Mouse (Mus musculus): ENCODE measurements around the gene Fkbp5. TPM values are rescaled to one million over a fixed set of nuclear protein-coding genes. Genes with fewer than 3 reads are reported as not detected.
"Not testable (repeated sequence)": the region's sequence is repeated elsewhere in the genome, so short reads cannot be mapped to it uniquely, and the experiment has no call there.

The Fkbp5 gene
- polyA plus RNA-seq, 1 experiment from 2014 or later, result 10.8 TPM

GRCm38 (mm10) chr17:28431038-28431437 is 86.3 kb downstream of the Fkbp5 start:
- no peaks in the 10 kb centered on the region for H3K27me3 ChIP-seq
- peaks cover 22% of the 10 kb centered on the region for H3K36me3 ChIP-seq
- H3K4me2 ChIP-seq, result no peak overlapping the region
- 70% methylated on average over 7 of the region's 7 CpGs for WGBS (ENCODE audit: insufficient replicate concordance)
- H3K27ac ChIP-seq, result no peak overlapping the region
- H3K9ac ChIP-seq, result no peak overlapping the region
- H3K4me1 ChIP-seq (replicated peaks), result peaks cover 3% of the 10 kb centered on the region
- DNase-seq (no peak), ATAC-seq (ENCODE audit: low read depth) (no peak)
- no peaks in the 10 kb centered on the region for H3K9me3 ChIP-seq (replicated peaks)
- H3K4me3 ChIP-seq (replicated peaks), result no peak overlapping the region

GRCm38 (mm10) chr17:28428474-28429258 is 88.7 kb downstream of the Fkbp5 start:
- Histone ChIP-seq H3K4me1 (replicated peaks) (no peaks in the 10 kb centered on the region; the same call in none of the 2 replicates), H3K9me3 (replicated peaks) (no peaks in the 10 kb centered on the region), H3K27ac (no peak overlapping the region), H3K27me3 (no peaks in the 10 kb centered on the region), H3K4me3 (replicated peaks) (no peak overlapping the region), H3K9ac (no peak overlapping the region), H3K36me3 (peaks cover 22% of the 10 kb centered on the region), H3K4me2 (no peak overlapping the region)
- 68% methylated on average over 15 of the region's 15 CpGs for WGBS (ENCODE audit: insufficient replicate concordance)
- DNase-seq, result no peak
- no peak for ATAC-seq (ENCODE audit: low read depth)

- no peak overlapping the region for H3K4me2 ChIP-seq
- no peak overlapping the region for H3K9ac ChIP-seq
- no peak for ATAC-seq (ENCODE audit: low read depth)
- no peaks in the 10 kb centered on the region for H3K27me3 ChIP-seq
- no peak overlapping the region for H3K27ac ChIP-seq
- no peak overlapping the region for H3K4me3 ChIP-seq (replicated peaks)
- no peaks in the 10 kb centered on the region for H3K9me3 ChIP-seq (replicated peaks)
- peaks cover 23% of the 10 kb centered on the region for H3K36me3 ChIP-seq
- no peak for DNase-seq
- WGBS (ENCODE audit: insufficient replicate concordance), result 76% methylated on average over 6 of the region's 6 CpGs
- H3K4me1 ChIP-seq (replicated peaks), result no peaks in the 10 kb centered on the region; the same call in none of the 2 replicates
Measured at GRCm38 (mm10) chr17:28427666-28428065, 89.7 kb downstream of the Fkbp5 start.

- no peak overlapping the region for H3K4me2 ChIP-seq
- DNase-seq (no peak), ATAC-seq (ENCODE audit: low read depth) (no peak)
- no peaks in the 10 kb centered on the region for H3K27me3 ChIP-seq
- H3K4me3 ChIP-seq (replicated peaks), result no peak overlapping the region
- 79% methylated on average over 6 of the region's 6 CpGs for WGBS (ENCODE audit: insufficient replicate concordance)
- no peaks in the 10 kb centered on the region for H3K9me3 ChIP-seq (replicated peaks)
- peaks cover 28% of the 10 kb centered on the region for H3K36me3 ChIP-seq
- H3K27ac ChIP-seq, result no peak overlapping the region
- H3K9ac ChIP-seq, result no peak overlapping the region
- H3K4me1 ChIP-seq (replicated peaks), result peaks cover 9% of the 10 kb centered on the region
Measured at GRCm38 (mm10) chr17:28424373-28424772, 93.0 kb downstream of the Fkbp5 start.

- H3K4me1 ChIP-seq (replicated peaks), result peaks cover 9% of the 10 kb centered on the region
- no peaks in the 10 kb centered on the region for H3K9me3 ChIP-seq (replicated peaks)
Measured at GRCm38 (mm10) chr17:28421071-28421470, 96.3 kb downstream of the Fkbp5 start.

GRCm38 (mm10) chr17:28420229-28421051 is 96.9 kb downstream of the Fkbp5 start:
- Histone ChIP-seq H3K27me3 (no peaks in the 10 kb centered on the region), H3K4me3 (replicated peaks) (no peak overlapping the region), H3K9ac (no peak overlapping the region), H3K9me3 (replicated peaks) (no peaks in the 10 kb centered on the region), H3K4me2 (0 out of 2 replicates have a peak overlapping the region, but pooled peaks have one; percentile 8), H3K4me1 (replicated peaks) (peaks cover 9% of the 10 kb centered on the region), H3K27ac (no peak overlapping the region), H3K36me3 (0 out of 2 replicates have a peak, but pooled peaks cover 11% of the 10 kb centered on the region)
- WGBS (ENCODE audit: insufficient replicate concordance), result 39% methylated on average over 12 of the region's 12 CpGs
- ATAC-seq (ENCODE audit: low read depth) (no peak), DNase-seq (no peak)

More at GRCm38 (mm10) chr17:28421071-28421470, 96.3 kb downstream of the Fkbp5 start:
- Histone ChIP-seq H3K4me2 (0 out of 2 replicates have a peak overlapping the region, but pooled peaks have one; percentile 8), H3K4me3 (replicated peaks) (no peak overlapping the region), H3K27ac (no peak overlapping the region; the same call in 1 of the 2 replicates), H3K9ac (no peak overlapping the region), H3K27me3 (no peaks in the 10 kb centered on the region), H3K36me3 (peaks cover 12% of the 10 kb centered on the region; the same call in 1 of the 2 replicates)
- DNase-seq (no peak), ATAC-seq (ENCODE audit: low read depth) (no peak)
- 71% methylated on average over 5 of the region's 5 CpGs for WGBS (ENCODE audit: insufficient replicate concordance)

- Histone ChIP-seq H3K9me3 (replicated peaks) (no peaks in the 10 kb centered on the region), H3K4me1 (replicated peaks) (peaks cover 9% of the 10 kb centered on the region), H3K27me3 (no peaks in the 10 kb centered on the region), H3K36me3 (0 out of 2 replicates have a peak, but pooled peaks cover 13% of the 10 kb centered on the region), H3K4me3 (replicated peaks) (no peak overlapping the region), H3K9ac (no peak overlapping the region), H3K27ac (no peak overlapping the region), H3K4me2 (no peak overlapping the region)
- WGBS (ENCODE audit: insufficient replicate concordance), result 73% methylated on average over 6 of the region's 6 CpGs
- no peak for ATAC-seq (ENCODE audit: low read depth)
- DNase-seq, result no peak
Measured at GRCm38 (mm10) chr17:28419636-28420035, 97.7 kb downstream of the Fkbp5 start.

- DNase-seq (no peak), ATAC-seq (ENCODE audit: low read depth) (no peak)
- Histone ChIP-seq H3K36me3 (0 out of 2 replicates have a peak, but pooled peaks cover 13% of the 10 kb centered on the region), H3K4me2 (no peak overlapping the region), H3K27me3 (no peaks in the 10 kb centered on the region), H3K27ac (no peak overlapping the region), H3K9me3 (replicated peaks) (no peaks in the 10 kb centered on the region), H3K4me1 (replicated peaks) (peaks cover 9% of the 10 kb centered on the region), H3K9ac (no peak overlapping the region), H3K4me3 (replicated peaks) (no peak overlapping the region)
- WGBS (ENCODE audit: insufficient replicate concordance), result 77% methylated on average over 1 of the region's 1 CpGs
Measured at GRCm38 (mm10) chr17:28418954-28419353, 98.4 kb downstream of the Fkbp5 start.

GRCm38 (mm10) chr17:28418481-28418880 is 98.8 kb downstream of the Fkbp5 start:
- H3K9ac ChIP-seq; ATAC-seq (ENCODE audit: low read depth); H3K27me3 ChIP-seq; H3K4me2 ChIP-seq; H3K27ac ChIP-seq; DNase-seq; H3K4me1 ChIP-seq (replicated peaks); H3K4me3 ChIP-seq (replicated peaks); H3K9me3 ChIP-seq (replicated peaks): not testable (repeated sequence)
- 0 out of 2 replicates have a peak, but pooled peaks cover 13% of the 10 kb centered on the region for H3K36me3 ChIP-seq

- H3K27me3 ChIP-seq, result no peaks in the 10 kb centered on the region
- H3K4me3 ChIP-seq (replicated peaks), result no peak overlapping the region
- DNase-seq, result no peak
- H3K9ac ChIP-seq, result no peak overlapping the region
- H3K4me2 ChIP-seq, result no peak overlapping the region
- no peaks in the 10 kb centered on the region for H3K9me3 ChIP-seq (replicated peaks)
- 70% methylated on average over 5 of the region's 5 CpGs for WGBS (ENCODE audit: insufficient replicate concordance)
- H3K36me3 ChIP-seq, result 0 out of 2 replicates have a peak, but pooled peaks cover 11% of the 10 kb centered on the region
- no peak overlapping the region for H3K27ac ChIP-seq
- no peak for ATAC-seq (ENCODE audit: low read depth)
- peaks cover 9% of the 10 kb centered on the region for H3K4me1 ChIP-seq (replicated peaks)
Measured at GRCm38 (mm10) chr17:28417771-28418170, 99.6 kb downstream of the Fkbp5 start.

GRCm38 (mm10) chr17:28415271-28415670 is 102.1 kb downstream of the Fkbp5 start:
- Histone ChIP-seq H3K9me3 (replicated peaks) (no peaks in the 10 kb centered on the region), H3K4me3 (replicated peaks) (no peak overlapping the region), H3K36me3 (peaks cover 12% of the 10 kb centered on the region), H3K4me1 (replicated peaks) (peaks cover 2% of the 10 kb centered on the region; the same call in 1 of the 2 replicates), H3K9ac (no peak overlapping the region), H3K4me2 (no peak overlapping the region), H3K27ac (no peak overlapping the region), H3K27me3 (no peaks in the 10 kb centered on the region)
- ATAC-seq (ENCODE audit: low read depth) (no peak), DNase-seq (no peak)
- 76% methylated on average over 5 of the region's 5 CpGs for WGBS (ENCODE audit: insufficient replicate concordance)
